Mouse (Mus musculus) kidney, adult 9 months (tissue): Measurements from ENCODE around the gene Ets2.
A peak's percentile ranks its signal among the peaks of the same experiment; 100 is the strongest.
"Not testable (repeated sequence)": the region's sequence is repeated elsewhere in the genome, so short reads cannot be mapped to it uniquely, and the experiment has no call there.

Experiments
- DNase-seq: peaks from one replicate; pipeline ENCODE4 v3.0.0; 2022

Ets2 gene

GRCm38 (mm10) chr16:95700224-95700623 lies 1.7 kb upstream of the Ets2 start:
- DNase-seq = peak; percentile 92

- peak; percentile 47 for DNase-seq
These were observed 979 bp downstream of the Ets2 start for GRCm38 (mm10) chr16:95702562-95703545.

- peak; percentile 35 for DNase-seq
These were observed 2.1 kb downstream of the Ets2 start for GRCm38 (mm10) chr16:95703958-95704357.

GRCm38 (mm10) chr16:95704662-95705330 lies 2.9 kb downstream of the Ets2 start:
- no peak for DNase-seq

GRCm38 (mm10) chr16:95705771-95706170 lies 3.9 kb downstream of the Ets2 start:
- DNase-seq = no peak

- DNase-seq = peak; percentile 46
These were observed 6.5 kb downstream of the Ets2 start for GRCm38 (mm10) chr16:95708211-95709004.

GRCm38 (mm10) chr16:95709175-95709574 lies 7.3 kb downstream of the Ets2 start:
- peak; percentile 29 for DNase-seq

- DNase-seq = no peak
These were observed 8.3 kb downstream of the Ets2 start for GRCm38 (mm10) chr16:95710129-95710528.

GRCm38 (mm10) chr16:95712121-95712520 lies 10.2 kb downstream of the Ets2 start:
- DNase-seq = no peak

GRCm38 (mm10) chr16:95713077-95713476 lies 11.2 kb downstream of the Ets2 start:
- not testable (repeated sequence) for DNase-seq

- no peak for DNase-seq
These were observed 13.2 kb downstream of the Ets2 start for GRCm38 (mm10) chr16:95715026-95715425.

GRCm38 (mm10) chr16:95716061-95716706 lies 14.3 kb downstream of the Ets2 start:
- no peak for DNase-seq

GRCm38 (mm10) chr16:95717631-95718030 lies 15.8 kb downstream of the Ets2 start:
- DNase-seq = no peak

GRCm38 (mm10) chr16:95718119-95718518 lies 16.2 kb downstream of the Ets2 start:
- no peak for DNase-seq

- DNase-seq = no peak
These were observed 18.7 kb downstream of the Ets2 start for GRCm38 (mm10) chr16:95720532-95720931.

GRCm38 (mm10) chr16:95724251-95724650 lies 22.4 kb downstream of the Ets2 start:
- peak; percentile 67 for DNase-seq

GRCm38 (mm10) chr16:95724776-95725175 lies 22.9 kb downstream of the Ets2 start:
- no peak for DNase-seq

GRCm38 (mm10) chr16:95726802-95727201 lies 24.9 kb downstream of the Ets2 start:
- no peak for DNase-seq

- DNase-seq = peak; percentile 53
These were observed 26.9 kb downstream of the Ets2 start for GRCm38 (mm10) chr16:95728453-95729435.

GRCm38 (mm10) chr16:95729775-95730174 lies 27.9 kb downstream of the Ets2 start:
- no peak for DNase-seq

GRCm38 (mm10) chr16:95734785-95735184 lies 32.9 kb downstream of the Ets2 start:
- no peak for DNase-seq
